ENCODE assay signal across 14 mouse cellular contexts in genomic region chr12:3546781-3547180, GRCm38 (mm10).
"Had no signal": no experiment of that assay in that cellular context is flagged by ENCODE, and none has a peak within 500 bp of the region (broad histone marks: within the 10 kb centered on the region; RNA-seq: fewer than 3 reads in every experiment).

No protein-coding gene starts in this region.

- H3K4me3 ChIP-seq: midbrain, embryonic 10.5 days; midbrain, embryonic 13.5 days; myocyte; neural tube, embryonic 13.5 days; neural tube, embryonic 15.5 days; stomach, embryonic 15.5 days had no signal

- H3K9me3 ChIP-seq: midbrain, embryonic 10.5 days; midbrain, embryonic 13.5 days; neural tube, embryonic 13.5 days; neural tube, embryonic 15.5 days; stomach, embryonic 15.5 days had no signal

- H3K27ac ChIP-seq: midbrain, embryonic 10.5 days; midbrain, embryonic 13.5 days; neural tube, embryonic 13.5 days; neural tube, embryonic 15.5 days; stomach, embryonic 15.5 days; stomach, postnatal 0 days had no signal

- H3K36me3 ChIP-seq: midbrain, embryonic 10.5 days; midbrain, embryonic 13.5 days; neural tube, embryonic 13.5 days; neural tube, embryonic 15.5 days; stomach, embryonic 15.5 days had no signal

- DNase-seq: lung, adult 18-20 months; lung, embryonic 14.5 days; lung, postnatal 10 days; lung, postnatal 4 days; right cerebral cortex, adult 18-20 months; right cerebral cortex, postnatal 25 days; right cerebral cortex, postnatal 4 days had no signal

- H3K27me3 ChIP-seq: midbrain, embryonic 13.5 days; neural tube, embryonic 13.5 days; neural tube, embryonic 15.5 days; stomach, embryonic 15.5 days had no signal

- H3K9ac ChIP-seq: lung, embryonic 14.5 days; midbrain, embryonic 13.5 days; neural tube, embryonic 13.5 days; neural tube, embryonic 15.5 days; stomach, embryonic 15.5 days had no signal

- ATAC-seq: midbrain, embryonic 13.5 days had no signal

- H3K4me1 ChIP-seq: stomach, embryonic 15.5 days had no signal

- H3K4me2 ChIP-seq: lung, embryonic 14.5 days; midbrain, embryonic 13.5 days; neural tube, embryonic 13.5 days; neural tube, embryonic 15.5 days; stomach, embryonic 15.5 days had no signal
